Mouse (Mus musculus): ENCODE measurements around the gene Vkorc1l1. TPM values are rescaled to one million over a fixed set of nuclear protein-coding genes. Genes with fewer than 3 reads are reported as not detected.

Vkorc1l1 gene
- polyA plus RNA-seq, 1 experiment from 2014 or later = 22.3 TPM

DNA sequence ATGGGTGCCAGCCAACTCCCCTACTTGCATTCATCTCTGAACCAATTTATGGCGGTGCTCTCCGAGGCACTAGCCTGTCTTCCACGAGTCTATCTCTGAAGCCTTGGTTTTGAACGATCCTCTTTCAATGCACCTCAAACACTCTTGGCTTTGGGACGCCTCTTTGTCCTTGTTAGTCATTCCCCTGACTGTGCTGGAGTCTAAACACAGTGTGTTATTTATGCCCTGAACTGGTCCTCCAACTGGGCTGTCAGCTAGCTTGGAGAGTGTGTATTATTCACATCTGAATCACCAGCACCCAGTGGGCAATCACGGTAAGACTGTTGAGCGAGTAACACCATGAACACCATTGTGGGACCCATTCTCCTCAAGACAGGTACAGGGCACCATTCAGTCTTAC is 85.9 kb downstream of the Vkorc1l1 start:
- no peaks in the 10 kb centered on the region for H3K9me3 ChIP-seq (ENCODE audit: low read length)
- no peak overlapping the region for H3K4me2 ChIP-seq (replicated peaks; ENCODE audit: low read depth, low read length)
- H3K4me3 ChIP-seq (ENCODE audit: low read length) = no peak overlapping the region
- H3K27me3 ChIP-seq (ENCODE audit: insufficient read depth, low read length) = no peaks in the 10 kb centered on the region
- WGBS = 83% methylated on average over 7 of the region's 7 CpGs
- H3K9ac ChIP-seq (replicated peaks; ENCODE audit: low read length) = no peak overlapping the region
- H3K4me1 ChIP-seq (ENCODE audit: insufficient read depth, low read length) = peaks cover 14% of the 10 kb centered on the region
- H3K36me3 ChIP-seq (ENCODE audit: insufficient read depth, low read length) = no peaks in the 10 kb centered on the region
- H3K27ac ChIP-seq (ENCODE audit: low read length) = no peak overlapping the region
- ATAC-seq (ENCODE audit: low FRiP score, low TSS enrichment) = no peak

GRCm38 (mm10) chr5:130029142-130029897 is 87.5 kb downstream of the Vkorc1l1 start, which contains the start of the genes Asl and Crcp:
Gene Asl, minus strand, starts transcription at chr5:130029247.
Gene Crcp, plus strand, starts transcription at chr5:130029290.
- 1% methylated on average over 51 of the region's 51 CpGs for WGBS
- H3K9me3 ChIP-seq (ENCODE audit: low read length) = no peaks in the 10 kb centered on the region
- H3K9ac ChIP-seq (replicated peaks; ENCODE audit: low read length) = peak within 1 kb of the TSS; percentile 78
- ATAC-seq (ENCODE audit: low FRiP score, low TSS enrichment) = peak; percentile 81
- peak within 1 kb of the TSS; percentile 97 for H3K27ac ChIP-seq (ENCODE audit: low read length)
- peak within 1 kb of the TSS; percentile 78 for H3K4me2 ChIP-seq (replicated peaks; ENCODE audit: low read depth, low read length)
- peaks cover 10% of the 10 kb centered on the region for H3K4me1 ChIP-seq (ENCODE audit: insufficient read depth, low read length)
- no peaks in the 10 kb centered on the region for H3K36me3 ChIP-seq (ENCODE audit: insufficient read depth, low read length)
- H3K27me3 ChIP-seq (ENCODE audit: insufficient read depth, low read length) = no peaks in the 10 kb centered on the region
- peak within 1 kb of the TSS; percentile 73 for H3K4me3 ChIP-seq (ENCODE audit: low read length)

GRCm38 (mm10) chr5:130031410-130032390 is 89.9 kb downstream of the Vkorc1l1 start:
- WGBS = 91% methylated on average over 19 of the region's 19 CpGs
- Histone ChIP-seq H3K27ac (ENCODE audit: low read length) (no peak overlapping the region), H3K4me2 (replicated peaks; ENCODE audit: low read depth, low read length) (no peak overlapping the region), H3K36me3 (ENCODE audit: insufficient read depth, low read length) (no peaks in the 10 kb centered on the region), H3K9me3 (ENCODE audit: low read length) (no peaks in the 10 kb centered on the region), H3K9ac (replicated peaks; ENCODE audit: low read length) (no peak overlapping the region), H3K4me1 (ENCODE audit: insufficient read depth, low read length) (peaks cover 7% of the 10 kb centered on the region), H3K27me3 (ENCODE audit: insufficient read depth, low read length) (no peaks in the 10 kb centered on the region), H3K4me3 (ENCODE audit: low read length) (no peak overlapping the region)
- ATAC-seq (ENCODE audit: low FRiP score, low TSS enrichment) = no peak

- no peak overlapping the region for H3K4me2 ChIP-seq (replicated peaks; ENCODE audit: low read depth, low read length)
- H3K4me3 ChIP-seq (ENCODE audit: low read length) = no peak overlapping the region
- H3K4me1 ChIP-seq (ENCODE audit: insufficient read depth, low read length) = peaks cover 7% of the 10 kb centered on the region
- H3K9me3 ChIP-seq (ENCODE audit: low read length) = no peaks in the 10 kb centered on the region
- no peak overlapping the region for H3K9ac ChIP-seq (replicated peaks; ENCODE audit: low read length)
- 77% methylated on average over 2 of the region's 2 CpGs for WGBS
- H3K36me3 ChIP-seq (ENCODE audit: insufficient read depth, low read length) = 0 out of 2 replicates have a peak, but pooled peaks cover 3% of the 10 kb centered on the region
- ATAC-seq (ENCODE audit: low FRiP score, low TSS enrichment) = no peak
- H3K27me3 ChIP-seq (ENCODE audit: insufficient read depth, low read length) = no peaks in the 10 kb centered on the region
- no peak overlapping the region for H3K27ac ChIP-seq (ENCODE audit: low read length)
Observed at GRCm38 (mm10) chr5:130033869-130034268, 92.1 kb downstream of the Vkorc1l1 start.

Other genes starting within 250 kb of the Vkorc1l1 start
- not detected in 2 replicates for gene Sept14, start 233.5 kb upstream of the Vkorc1l1 start, polyA plus RNA-seq (2015; fragmentation: Nextera tagmentation; extraction: Ambion mirVana)
- 198 and 203 TPM in 2 replicates for gene Mrps17, start 226.5 kb upstream of the Vkorc1l1 start, polyA plus RNA-seq (2015; fragmentation: Nextera tagmentation; extraction: Ambion mirVana)
- gene Nipsnap2, start 216.9 kb upstream of the Vkorc1l1 start, polyA plus RNA-seq (2015; fragmentation: Nextera tagmentation; extraction: Ambion mirVana) = 152 and 161 TPM in 2 replicates
- gene Psph, start 154.5 kb upstream of the Vkorc1l1 start, polyA plus RNA-seq (2015; fragmentation: Nextera tagmentation; extraction: Ambion mirVana) = 60.9 and 61.0 TPM in 2 replicates
- gene Sumf2, start 95.0 kb upstream of the Vkorc1l1 start, polyA plus RNA-seq (2015; fragmentation: Nextera tagmentation; extraction: Ambion mirVana) = 54.0 and 59.2 TPM in 2 replicates
- gene Chchd2, start 54.5 kb upstream of the Vkorc1l1 start, polyA plus RNA-seq (2015; fragmentation: Nextera tagmentation; extraction: Ambion mirVana) = 1,059 and 1,110 TPM in 2 replicates
- 6.5 and 7.8 TPM in 2 replicates for gene Zbed5, start 46.2 kb upstream of the Vkorc1l1 start, polyA plus RNA-seq (2015; fragmentation: Nextera tagmentation; extraction: Ambion mirVana)
- gene Phkg1, start 43.4 kb upstream of the Vkorc1l1 start, polyA plus RNA-seq (2015; fragmentation: Nextera tagmentation; extraction: Ambion mirVana) = 0.21 and 0.28 TPM in 2 replicates
- 4.4 and 4.9 TPM in 2 replicates for gene Nupr1l, start 33.4 kb upstream of the Vkorc1l1 start, polyA plus RNA-seq (2015; fragmentation: Nextera tagmentation; extraction: Ambion mirVana)
- gene Gusb, start 61.1 kb downstream of the Vkorc1l1 start, polyA plus RNA-seq (2015; fragmentation: Nextera tagmentation; extraction: Ambion mirVana) = 55.0 and 59.4 TPM in 2 replicates
- 59.2 and 73.9 TPM in 2 replicates for gene Asl, start 87.3 kb downstream of the Vkorc1l1 start, polyA plus RNA-seq (2015; fragmentation: Nextera tagmentation; extraction: Ambion mirVana)
- gene Crcp, start 87.3 kb downstream of the Vkorc1l1 start, polyA plus RNA-seq (2015; fragmentation: Nextera tagmentation; extraction: Ambion mirVana) = 43.7 and 46.2 TPM in 2 replicates
- gene Tpst1, start 131.4 kb downstream of the Vkorc1l1 start, polyA plus RNA-seq (2015; fragmentation: Nextera tagmentation; extraction: Ambion mirVana) = 67.7 and 70.1 TPM in 2 replicates
- gene Kctd7, start 202.9 kb downstream of the Vkorc1l1 start, polyA plus RNA-seq (2015; fragmentation: Nextera tagmentation; extraction: Ambion mirVana) = 5.9 and 6.3 TPM in 2 replicates
- gene Rabgef1, start 229.8 kb downstream of the Vkorc1l1 start, polyA plus RNA-seq (2015; fragmentation: Nextera tagmentation; extraction: Ambion mirVana) = 32.6 and 33.2 TPM in 2 replicates

Data from kidney, embryonic 16.5 days (tissue).